Comparison of ENCODE assay signal across 9 mouse cellular contexts in the genomic region with DNA sequence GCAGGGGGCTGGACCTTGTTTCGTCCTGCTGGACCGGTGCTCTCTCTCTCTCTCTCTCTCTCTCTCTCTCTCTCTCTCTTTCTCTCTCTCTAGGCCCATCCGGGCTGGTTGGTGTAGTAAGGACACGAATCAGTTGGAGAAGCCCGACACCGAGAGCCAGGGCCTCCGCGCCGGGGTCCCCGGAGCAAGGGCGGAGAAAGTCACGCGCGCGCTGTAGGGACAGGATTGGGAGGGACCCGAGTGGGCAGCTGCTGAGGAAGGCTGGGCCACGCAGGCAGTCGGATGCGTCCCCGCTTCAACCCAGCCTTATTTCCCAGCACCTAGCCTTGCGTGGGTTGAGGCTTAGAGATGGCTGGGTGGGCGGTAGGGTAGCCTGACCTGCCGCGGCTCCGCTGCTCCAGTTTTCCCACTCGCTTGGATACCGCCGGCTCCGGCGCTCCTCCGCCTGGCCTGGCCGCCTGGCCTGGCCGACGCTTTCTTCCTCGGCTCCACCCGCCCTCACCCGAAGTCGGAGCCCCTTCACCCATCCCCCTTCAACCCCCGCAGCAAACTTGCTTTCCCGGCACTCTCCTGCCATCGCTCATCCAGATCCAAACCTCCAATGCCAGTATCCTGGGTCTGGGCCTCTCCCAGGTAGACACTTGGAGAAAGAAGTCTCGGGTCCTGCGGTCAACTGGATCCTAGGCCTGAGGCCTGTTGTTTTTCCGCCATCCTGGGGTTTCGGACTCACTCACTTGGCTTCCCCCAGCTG. TPM values are rescaled to one million over a fixed set of nuclear protein-coding genes. Genes with fewer than 3 reads are reported as not detected.
DNase-seq lines count a peak whose midpoint lies in the region; ATAC-seq lines count a peak whose summit lies in the region.
"Had no signal": no experiment of that assay in that cellular context is flagged by ENCODE, and none has a peak within 500 bp of the region (broad histone marks: within the 10 kb centered on the region; RNA-seq: fewer than 3 reads in every experiment).

No protein-coding gene starts in this region.

- no peaks in the 10 kb centered on the region for H3K36me3 ChIP-seq in kidney, embryonic 15.5 days
- no peaks in the 10 kb centered on the region for H3K36me3 ChIP-seq in neural tube, embryonic 12.5 days

- no peak overlapping the region for H3K9ac ChIP-seq in kidney, embryonic 15.5 days
- no peak overlapping the region for H3K9ac ChIP-seq in neural tube, embryonic 12.5 days

- peak overlapping the region; percentile 47 for H3K4me3 ChIP-seq in kidney, embryonic 15.5 days (replicated peaks)
- peak overlapping the region; percentile 33 for H3K4me3 ChIP-seq in brown adipose tissue, adult 24 weeks (ENCODE audit: insufficient read depth, low read depth, low read length)
- peak overlapping the region; percentile 39 for H3K4me3 ChIP-seq in neural tube, embryonic 12.5 days

- no peaks in the 10 kb centered on the region for H3K9me3 ChIP-seq in kidney, embryonic 15.5 days (replicated peaks)
- H3K9me3 ChIP-seq in neural tube, embryonic 12.5 days: no peaks in the 10 kb centered on the region

- peaks cover 39% of the 10 kb centered on the region for H3K4me1 ChIP-seq in kidney, embryonic 15.5 days
- peaks cover 3% of the 10 kb centered on the region; the same call in 1 of the 2 replicates for H3K4me1 ChIP-seq in brown adipose tissue, adult 24 weeks (ENCODE audit: control insufficient read depth, insufficient read depth, insufficient read length, low read length)
- peaks cover 16% of the 10 kb centered on the region for H3K4me1 ChIP-seq in neural tube, embryonic 12.5 days

- H3K4me2 ChIP-seq in kidney, embryonic 15.5 days: peak overlapping the region; percentile 78
- H3K4me2 ChIP-seq in neural tube, embryonic 12.5 days (replicated peaks): peak overlapping the region; percentile 76

- 2% methylated on average over 45 of the region's 45 CpGs for WGBS in kidney, embryonic 15.5 days
- under 1% methylated on average over 45 of the region's 45 CpGs for WGBS in neural tube, embryonic 12.5 days

- H3K27ac ChIP-seq in kidney, embryonic 15.5 days: no peak overlapping the region
- no peak overlapping the region for H3K27ac ChIP-seq in brown adipose tissue, adult 24 weeks (replicated peaks; ENCODE audit: low read depth, low read length)
- no peak overlapping the region for H3K27ac ChIP-seq in neural tube, embryonic 12.5 days

- no peak for ATAC-seq in kidney, embryonic 15.5 days (replicated peaks; ENCODE audit: low FRiP score)
- 0 out of 2 replicates have a peak, but pooled peaks have one; percentile 7 for ATAC-seq in neural tube, embryonic 12.5 days (ENCODE audit: low FRiP score, low read depth)

- no peak for DNase-seq in kidney, postnatal 14 days
- peak; percentile 43 for DNase-seq in induced T-regulatory cell, adult 2 months (ENCODE audit: low read depth)
- DNase-seq in layer of hippocampus, postnatal 10 days (ENCODE audit: low spot score in 2 of 2): no peak
- no peak for DNase-seq in left cerebral cortex, adult 18-20 months (ENCODE audit: low spot score in 2 of 2)
- no peak for DNase-seq in ovary, postnatal 14 days (ENCODE audit: low spot score)
- DNase-seq: cerebellum, adult 9-10 months had no signal

- peaks cover 99% of the 10 kb centered on the region for H3K27me3 ChIP-seq in kidney, embryonic 15.5 days
- peaks cover 95% of the 10 kb centered on the region for H3K27me3 ChIP-seq in neural tube, embryonic 12.5 days (replicated peaks)

RNA-seq across cellular contexts. Expression of gene Vax2, which starts 0.8 kb away (rescaled TPM):
- polyA plus RNA-seq in kidney, embryonic 15.5 days (2015; fragmentation: Nextera tagmentation; extraction: Ambion mirVana): not detected in 2 replicates
- polyA plus RNA-seq in brown adipose tissue, adult 24 weeks (2012; ENCODE audit: insufficient read depth, insufficient read length, missing spikeins): not detected in 2 replicates
- polyA plus RNA-seq in neural tube, embryonic 12.5 days (2016; fragmentation: Nextera tagmentation; extraction: Ambion mirVana): 0.15 TPM in 1 of 2 replicates, not detected in the other
- total RNA-seq in layer of hippocampus, postnatal 10 days (2021): not detected
- total RNA-seq in left cerebral cortex, adult 18-20 months (2021): not detected

RNA-seq across cellular contexts. Expression of gene Atp6v1b1, which starts 30.9 kb away (rescaled TPM):
- polyA plus RNA-seq in kidney, embryonic 15.5 days (2015; fragmentation: Nextera tagmentation; extraction: Ambion mirVana): 7.0 and 8.1 TPM in 2 replicates
- not detected in 2 replicates for polyA plus RNA-seq in brown adipose tissue, adult 24 weeks (2012; ENCODE audit: insufficient read depth, insufficient read length, missing spikeins)
- polyA plus RNA-seq in neural tube, embryonic 12.5 days (2016; fragmentation: Nextera tagmentation; extraction: Ambion mirVana): not detected in 2 replicates
- under 1 TPM; 0.21 to 0.56 TPM for total RNA-seq in layer of hippocampus, postnatal 10 days (2021)
- total RNA-seq in left cerebral cortex, adult 18-20 months (2021): under 1 TPM in 1 of 2 experiments, not detected in 1; 0.65 TPM

RNA-seq across cellular contexts. Expression of gene Cd207, which starts 34.2 kb away (rescaled TPM):
- polyA plus RNA-seq in kidney, embryonic 15.5 days (2015; fragmentation: Nextera tagmentation; extraction: Ambion mirVana): not detected in 2 replicates
- polyA plus RNA-seq in brown adipose tissue, adult 24 weeks (2012; ENCODE audit: insufficient read depth, insufficient read length, missing spikeins): not detected in 2 replicates
- not detected in 2 replicates for polyA plus RNA-seq in neural tube, embryonic 12.5 days (2016; fragmentation: Nextera tagmentation; extraction: Ambion mirVana)
- total RNA-seq in layer of hippocampus, postnatal 10 days (2021): not detected
- not detected for total RNA-seq in left cerebral cortex, adult 18-20 months (2021)

RNA-seq across cellular contexts. Expression of gene Ankrd53, which starts 50.5 kb away (rescaled TPM):
- not detected in 2 replicates for polyA plus RNA-seq in kidney, embryonic 15.5 days (2015; fragmentation: Nextera tagmentation; extraction: Ambion mirVana)
- polyA plus RNA-seq in brown adipose tissue, adult 24 weeks (2012; ENCODE audit: insufficient read depth, insufficient read length, missing spikeins): not detected in 2 replicates
- 0.15 and 0.22 TPM in 2 replicates for polyA plus RNA-seq in neural tube, embryonic 12.5 days (2016; fragmentation: Nextera tagmentation; extraction: Ambion mirVana)
- not detected for total RNA-seq in layer of hippocampus, postnatal 10 days (2021)
- not detected for total RNA-seq in left cerebral cortex, adult 18-20 months (2021)

RNA-seq across cellular contexts. Expression of gene Clec4f, which starts 55.9 kb away (rescaled TPM):
- polyA plus RNA-seq in kidney, embryonic 15.5 days (2015; fragmentation: Nextera tagmentation; extraction: Ambion mirVana): 0.18 TPM in 1 of 2 replicates, not detected in the other
- not detected in 2 replicates for polyA plus RNA-seq in brown adipose tissue, adult 24 weeks (2012; ENCODE audit: insufficient read depth, insufficient read length, missing spikeins)
- not detected in 2 replicates for polyA plus RNA-seq in neural tube, embryonic 12.5 days (2016; fragmentation: Nextera tagmentation; extraction: Ambion mirVana)
- not detected for total RNA-seq in layer of hippocampus, postnatal 10 days (2021)
- total RNA-seq in left cerebral cortex, adult 18-20 months (2021): not detected
